Mouse (Mus musculus) liver, embryonic 13.5 days (tissue): Measurements from ENCODE around the gene Slc39a3. TPM values are rescaled to one million over a fixed set of nuclear protein-coding genes. Genes with fewer than 3 reads are reported as not detected.

Experiments used
- ATAC-seq: fragments of 200-750 bp; cut with Nextera tagmentation; 2 replicates; pipeline ENCODE4 v1.8.0; 2017; ENCODE audit warnings: low read depth, mild to moderate bottlenecking, moderate number of reproducible peaks, moderate library complexity
- DNase-seq: peaks from one replicate; pipeline ENCODE4 v3.0.0; 2022
- H3K27ac ChIP-seq: fragments of 300-500 bp; sonication (generic); 2 replicates; pipeline ENCODE4 v1.5.1; 2015; ENCODE audit warnings: moderate library complexity, mild to moderate bottlenecking, inconsistent platforms
- H3K27me3 ChIP-seq: fragments of 300-500 bp; sonication (generic); 2 replicates; pipeline ENCODE4 v1.6.1; 2015; ENCODE audit warnings: mild to moderate bottlenecking, inconsistent platforms
- H3K36me3 ChIP-seq: fragments of 300-500 bp; sonication (generic); 2 replicates; pipeline ENCODE4 v1.6.1; 2015; ENCODE audit warnings: mild to moderate bottlenecking, inconsistent platforms
- H3K4me1 ChIP-seq: fragments of 300-500 bp; sonication (generic); replicated peaks from 2 replicates; pipeline ENCODE4 v1.6.1; 2015; ENCODE audit warnings: inconsistent platforms
- H3K4me2 ChIP-seq: fragments of 300-500 bp; sonication (generic); 2 replicates; pipeline ENCODE4 v1.6.1; 2015; ENCODE audit warnings: inconsistent platforms, mild to moderate bottlenecking, moderate library complexity
- H3K4me3 ChIP-seq: fragments of 300-500 bp; sonication (generic); replicated peaks from 2 replicates; pipeline ENCODE4 v1.5.1; 2015; ENCODE audit warnings: mild to moderate bottlenecking, inconsistent platforms
- H3K9ac ChIP-seq: fragments of 300-500 bp; sonication (generic); 2 replicates; pipeline ENCODE4 v1.6.1; 2015; ENCODE audit warnings: mild to moderate bottlenecking, inconsistent platforms
- H3K9me3 ChIP-seq: fragments of 300-500 bp; sonication (generic); replicated peaks from 2 replicates; pipeline ENCODE4 v1.6.1; 2016; ENCODE audit warnings: inconsistent platforms
- WGBS: fragments of 180-500 bp; shearing (Covaris S2); methylation state at CpG from one replicate; pipeline ENCODE4 v1.1.7; 2015; ENCODE audit not compliant: insufficient replicate concordance; 5-methylcytosine and 5-hydroxymethylcytosine counted together
- polyA plus RNA-seq: library from polyadenylated mRNA; unstranded; fragments of >200 nt; fragmentation: Nextera tagmentation; extraction: Ambion mirVana; gene quantifications from 2 replicates; pipeline ENCODE4 v1.2.1, GENCODE M21; 2015

The Slc39a3 gene
- polyA plus RNA-seq, 1 experiment from 2014 or later = 5.7 TPM

- Histone ChIP-seq H3K4me2 (peak overlapping the region; percentile 38), H3K27me3 (peaks cover 19% of the 10 kb centered on the region), H3K9ac (peak overlapping the region; percentile 27; the same call in 1 of the 2 replicates), H3K9me3 (no peaks in the 10 kb centered on the region), H3K36me3 (no peaks in the 10 kb centered on the region), H3K27ac (0 out of 2 replicates have a peak overlapping the region, but pooled peaks have one; percentile 18), H3K4me1 (peaks cover 28% of the 10 kb centered on the region), H3K4me3 (no peak overlapping the region)
- 28% methylated on average over 28 of the region's 28 CpGs for WGBS
- ATAC-seq = peak; percentile 40
- DNase-seq = no peak
These were observed 36.8 kb downstream of the Slc39a3 start for GRCm38 (mm10) chr10:81000197-81001062.

GRCm38 (mm10) chr10:80999362-81000196, 37.6 kb downstream of the Slc39a3 start:
- H3K4me3 ChIP-seq = no peak overlapping the region
- peak; percentile 79 for DNase-seq
- 0 out of 2 replicates have a peak overlapping the region, but pooled peaks have one; percentile 27 for H3K9ac ChIP-seq
- peak overlapping the region; percentile 38 for H3K4me2 ChIP-seq
- peaks cover 33% of the 10 kb centered on the region for H3K4me1 ChIP-seq
- peaks cover 24% of the 10 kb centered on the region for H3K27me3 ChIP-seq
- no peaks in the 10 kb centered on the region for H3K9me3 ChIP-seq
- no peaks in the 10 kb centered on the region for H3K36me3 ChIP-seq
- WGBS = 25% methylated on average over 37 of the region's 37 CpGs
- H3K27ac ChIP-seq = no peak overlapping the region
- ATAC-seq = peak; percentile 65

GRCm38 (mm10) chr10:80998778-80999177, 38.4 kb downstream of the Slc39a3 start:
- H3K9ac ChIP-seq = no peak overlapping the region
- DNase-seq = peak; percentile 56
- H3K4me2 ChIP-seq = no peak overlapping the region
- H3K27me3 ChIP-seq = peaks cover 30% of the 10 kb centered on the region
- H3K4me3 ChIP-seq = no peak overlapping the region
- WGBS = 5% methylated on average over 12 of the region's 12 CpGs
- H3K9me3 ChIP-seq = no peaks in the 10 kb centered on the region
- no peak overlapping the region for H3K27ac ChIP-seq
- H3K36me3 ChIP-seq = no peaks in the 10 kb centered on the region
- H3K4me1 ChIP-seq = peaks cover 33% of the 10 kb centered on the region
- ATAC-seq = peak; percentile 45; the same call in 1 of the 2 replicates

GRCm38 (mm10) chr10:80998021-80998420, 39.2 kb downstream of the Slc39a3 start:
- Histone ChIP-seq H3K27me3 (peaks cover 37% of the 10 kb centered on the region), H3K27ac (no peak overlapping the region), H3K4me3 (no peak overlapping the region), H3K9ac (no peak overlapping the region), H3K4me2 (no peak overlapping the region), H3K9me3 (no peaks in the 10 kb centered on the region), H3K4me1 (peaks cover 33% of the 10 kb centered on the region), H3K36me3 (no peaks in the 10 kb centered on the region)
- ATAC-seq (no peak), DNase-seq (no peak)
- 46% methylated on average over 14 of the region's 14 CpGs for WGBS

- DNase-seq = no peak
- Histone ChIP-seq H3K9me3 (no peaks in the 10 kb centered on the region), H3K9ac (no peak overlapping the region), H3K36me3 (no peaks in the 10 kb centered on the region), H3K4me1 (peaks cover 33% of the 10 kb centered on the region), H3K4me2 (no peak overlapping the region), H3K27ac (no peak overlapping the region), H3K27me3 (peaks cover 43% of the 10 kb centered on the region), H3K4me3 (no peak overlapping the region)
- 64% methylated on average over 8 of the region's 8 CpGs for WGBS
- no peak for ATAC-seq
These were observed 39.9 kb downstream of the Slc39a3 start for GRCm38 (mm10) chr10:80997332-80997731.

- WGBS = 80% methylated on average over 8 of the region's 8 CpGs
- H3K4me2 ChIP-seq = no peak overlapping the region
- ATAC-seq (no peak), DNase-seq (no peak)
- H3K36me3 ChIP-seq = no peaks in the 10 kb centered on the region
- no peak overlapping the region for H3K27ac ChIP-seq
- no peak overlapping the region for H3K4me3 ChIP-seq
- H3K9me3 ChIP-seq = no peaks in the 10 kb centered on the region
- peaks cover 33% of the 10 kb centered on the region for H3K4me1 ChIP-seq
- H3K27me3 ChIP-seq = peaks cover 42% of the 10 kb centered on the region
- no peak overlapping the region for H3K9ac ChIP-seq
These were observed 40.7 kb downstream of the Slc39a3 start for GRCm38 (mm10) chr10:80996501-80996900.

GRCm38 (mm10) chr10:80995091-80995632, 42.1 kb downstream of the Slc39a3 start:
- ATAC-seq = no peak

GRCm38 (mm10) chr10:80994621-80995020, 42.6 kb downstream of the Slc39a3 start:
- H3K4me2 ChIP-seq = peak overlapping the region; percentile 8; the same call in 1 of the 2 replicates
- ATAC-seq (no peak), DNase-seq (no peak)
- 26% methylated on average over 4 of the region's 4 CpGs for WGBS
- H3K36me3 ChIP-seq = no peaks in the 10 kb centered on the region
- H3K4me1 ChIP-seq = peaks cover 18% of the 10 kb centered on the region
- H3K9me3 ChIP-seq = no peaks in the 10 kb centered on the region
- no peak overlapping the region for H3K4me3 ChIP-seq
- H3K27me3 ChIP-seq = peaks cover 37% of the 10 kb centered on the region
- no peak overlapping the region for H3K9ac ChIP-seq
- no peak overlapping the region for H3K27ac ChIP-seq

More at GRCm38 (mm10) chr10:80995091-80995632, 42.1 kb downstream of the Slc39a3 start:
- peak; percentile 55 for DNase-seq
- no peak overlapping the region for H3K9ac ChIP-seq
- H3K4me3 ChIP-seq = no peak overlapping the region
- H3K4me2 ChIP-seq = peak overlapping the region; percentile 8; the same call in 1 of the 2 replicates
- no peaks in the 10 kb centered on the region for H3K9me3 ChIP-seq
- H3K27ac ChIP-seq = no peak overlapping the region
- 8% methylated on average over 21 of the region's 21 CpGs for WGBS
- peaks cover 37% of the 10 kb centered on the region for H3K27me3 ChIP-seq
- H3K36me3 ChIP-seq = no peaks in the 10 kb centered on the region
- H3K4me1 ChIP-seq = peaks cover 23% of the 10 kb centered on the region

GRCm38 (mm10) chr10:80993276-80993675, 44.0 kb downstream of the Slc39a3 start:
- no peak overlapping the region for H3K4me3 ChIP-seq
- no peaks in the 10 kb centered on the region for H3K36me3 ChIP-seq
- H3K27me3 ChIP-seq = peaks cover 36% of the 10 kb centered on the region
- peaks cover 5% of the 10 kb centered on the region; the same call in 1 of the 2 replicates for H3K4me1 ChIP-seq
- no peak for ATAC-seq
- no peak overlapping the region for H3K27ac ChIP-seq
- 52% methylated on average over 5 of the region's 5 CpGs for WGBS
- no peak overlapping the region for H3K9ac ChIP-seq
- DNase-seq = no peak
- no peak overlapping the region for H3K4me2 ChIP-seq
- no peaks in the 10 kb centered on the region for H3K9me3 ChIP-seq

GRCm38 (mm10) chr10:80991945-80992344, 45.3 kb downstream of the Slc39a3 start:
- Histone ChIP-seq H3K27ac (no peak overlapping the region), H3K4me2 (no peak overlapping the region), H3K36me3 (no peaks in the 10 kb centered on the region), H3K9ac (no peak overlapping the region), H3K4me3 (no peak overlapping the region), H3K27me3 (peaks cover 37% of the 10 kb centered on the region), H3K4me1 (peaks cover 8% of the 10 kb centered on the region; the same call in 1 of the 2 replicates), H3K9me3 (no peaks in the 10 kb centered on the region)
- ATAC-seq = no peak
- no peak for DNase-seq
- WGBS = 44% methylated on average over 1 of the region's 1 CpGs

GRCm38 (mm10) chr10:80991007-80991406, 46.2 kb downstream of the Slc39a3 start:
- DNase-seq (no peak), ATAC-seq (no peak)
- no peak overlapping the region for H3K4me3 ChIP-seq
- 12% methylated on average over 3 of the region's 3 CpGs for WGBS
- peaks cover 46% of the 10 kb centered on the region for H3K27me3 ChIP-seq
- H3K9ac ChIP-seq = no peak overlapping the region
- H3K4me1 ChIP-seq = peaks cover 8% of the 10 kb centered on the region; the same call in 1 of the 2 replicates
- no peaks in the 10 kb centered on the region for H3K9me3 ChIP-seq
- no peak overlapping the region for H3K4me2 ChIP-seq
- H3K27ac ChIP-seq = no peak overlapping the region
- H3K36me3 ChIP-seq = no peaks in the 10 kb centered on the region
